Mouse (Mus musculus) CH12.LX (cell line): ENCODE data around the gene Intu. TPM values are rescaled to one million over a fixed set of nuclear protein-coding genes. Genes with fewer than 3 reads are reported as not detected.

ENCODE experiments used
- DNase-seq: peaks from one replicate; pipeline ENCODE4 v3.0.0-alpha.2; 2013; ENCODE audit errors: extremely low read depth
- H3K27ac ChIP-seq: 2 replicates; pipeline ENCODE4 v1.5.1; 2012; ENCODE audit warnings: low read depth, mild to moderate bottlenecking, control low read depth, moderate library complexity; ENCODE audit not compliant: insufficient read depth
- H3K27me3 ChIP-seq: replicated peaks from 2 replicates; pipeline ENCODE3; 2012; ENCODE audit warnings: inconsistent platforms
- H3K36me3 ChIP-seq, 2 experiments: replicated peaks in 1 of 2; 2 replicates each; pipeline versions ENCODE3 to v1.6.1; 2012; ENCODE audit warnings: inconsistent platforms in 1 of 2, low read length in 1 of 2, mild to moderate bottlenecking in 1 of 2, mixed read lengths in 1 of 2, moderate library complexity in 1 of 2; ENCODE audit not compliant: control insufficient read depth in 1 of 2, insufficient read depth in 1 of 2
- H3K4me1 ChIP-seq, 2 experiments: 2 replicates each; pipeline ENCODE4 v1.6.1; 2012; ENCODE audit warnings: inconsistent platforms in 1 of 2, moderate library complexity in 1 of 2; ENCODE audit not compliant: insufficient read depth in 2 of 2, control insufficient read depth in 1 of 2
- H3K4me2 ChIP-seq: 2 replicates; pipeline ENCODE4 v1.6.1; 2012; ENCODE audit warnings: low read depth, mild to moderate bottlenecking, control low read depth; ENCODE audit not compliant: poor library complexity, insufficient read depth, severe bottlenecking
- H3K4me3 ChIP-seq, 3 experiments: fragments of 150-350 bp in 1 of 3; sonication (generic) in 1 of 3; replicated peaks in 1 of 3; 2 replicates each; pipeline versions ENCODE3 to v1.5.1; 2011 to 2012; ENCODE audit warnings: low read depth in 2 of 3, low read length in 2 of 3, mild to moderate bottlenecking in 2 of 3, moderate library complexity in 2 of 3, control low read depth in 1 of 3, improper control_type of control experiment in 1 of 3, inconsistent platforms in 1 of 3, mixed read lengths in 1 of 3; ENCODE audit not compliant: poor library complexity in 1 of 3
- H3K79me2 ChIP-seq: replicated peaks from 2 replicates; pipeline ENCODE4 v1.6.1; 2012; ENCODE audit warnings: mild to moderate bottlenecking, moderate library complexity; ENCODE audit not compliant: control insufficient read depth, poor library complexity, insufficient read depth, severe bottlenecking; ENCODE audit errors: extremely low read depth
- H3K9ac ChIP-seq: 2 replicates; pipeline ENCODE4 v1.6.1; 2012; ENCODE audit warnings: low read depth, mild to moderate bottlenecking, control low read depth, moderate library complexity; ENCODE audit not compliant: insufficient read depth
- H3K9me3 ChIP-seq: replicated peaks from 2 replicates; pipeline ENCODE3; 2012; ENCODE audit warnings: low read length, inconsistent platforms, mixed read lengths
- CHD1 ChIP-seq: IDR thresholded peaks from 2 replicates; pipeline ENCODE4 v1.6.1; 2012; ENCODE audit warnings: low read depth, low read length, improper control_type of control experiment, inconsistent platforms
- CHD2 ChIP-seq: IDR thresholded peaks from 2 replicates; pipeline ENCODE4 v1.6.1; 2011; ENCODE audit warnings: low read length, improper control_type of control experiment
- E2F4 ChIP-seq: IDR thresholded peaks from 2 replicates; pipeline ENCODE4 v1.6.1; 2011; ENCODE audit warnings: low read depth, low read length, improper control_type of control experiment; ENCODE audit not compliant: insufficient replicate concordance
- ELF1 ChIP-seq: IDR thresholded peaks from 2 replicates; pipeline ENCODE4 v1.6.1; 2014; ENCODE audit warnings: low read depth, mild to moderate bottlenecking, inconsistent platforms, low read length, improper control_type of control experiment
- GABPA ChIP-seq: IDR thresholded peaks from 2 replicates; pipeline ENCODE4 v1.6.1; 2012; ENCODE audit warnings: low read depth, low read length, improper control_type of control experiment, inconsistent platforms; ENCODE audit not compliant: insufficient replicate concordance
- HCFC1 ChIP-seq: IDR thresholded peaks from 2 replicates; pipeline ENCODE4 v1.6.1; 2012; ENCODE audit warnings: low read depth, mild to moderate bottlenecking, inconsistent platforms, low read length, improper control_type of control experiment
- JUN ChIP-seq: IDR thresholded peaks from 2 replicates; pipeline ENCODE4 v1.6.1; 2011; ENCODE audit warnings: low read depth, mild to moderate bottlenecking, low read length, improper control_type of control experiment, moderate library complexity; ENCODE audit not compliant: insufficient read depth
- JUND ChIP-seq: conservative IDR thresholded peaks from 2 replicates; pipeline ENCODE4 v1.6.1; 2011; ENCODE audit warnings: low read depth, low read length, improper control_type of control experiment
- MAX ChIP-seq: IDR thresholded peaks from 2 replicates; pipeline ENCODE4 v1.6.1; 2011; ENCODE audit warnings: low read length, improper control_type of control experiment
- MAZ ChIP-seq: IDR thresholded peaks from 2 replicates; pipeline ENCODE4 v1.6.1; 2012; ENCODE audit warnings: low read depth, mild to moderate bottlenecking, inconsistent platforms, low read length, improper control_type of control experiment, moderate library complexity
- MEF2A ChIP-seq: IDR thresholded peaks from 2 replicates; pipeline ENCODE4 v1.6.1; 2014; ENCODE audit warnings: low read depth, mild to moderate bottlenecking, inconsistent platforms, low read length, improper control_type of control experiment, borderline replicate concordance
- MYC ChIP-seq: IDR thresholded peaks from 2 replicates; pipeline ENCODE4 v1.6.1; 2011; ENCODE audit warnings: low read depth, mild to moderate bottlenecking, improper control_type of control experiment, low read length
- NELFE ChIP-seq: IDR thresholded peaks from 2 replicates; pipeline ENCODE4 v1.6.1; 2011; ENCODE audit warnings: low read depth, low read length, improper control_type of control experiment
- NRF1 ChIP-seq: IDR thresholded peaks from 2 replicates; pipeline ENCODE4 v1.6.1; 2014; ENCODE audit warnings: low read depth, mild to moderate bottlenecking, inconsistent platforms, low read length, improper control_type of control experiment, moderate library complexity
- PAX5 ChIP-seq: IDR thresholded peaks from 2 replicates; pipeline ENCODE4 v1.6.1; 2012; ENCODE audit warnings: low read length, inconsistent platforms, mixed read lengths
- SIN3A ChIP-seq: IDR thresholded peaks from 2 replicates; pipeline ENCODE4 v1.6.1; 2012; ENCODE audit warnings: low read length, improper control_type of control experiment, inconsistent platforms
- SMC3 ChIP-seq: IDR thresholded peaks from 2 replicates; pipeline ENCODE4 v1.6.1; 2011; ENCODE audit warnings: low read depth, low read length, improper control_type of control experiment
- TBP ChIP-seq: conservative IDR thresholded peaks from 2 replicates; pipeline ENCODE4 v1.6.1; 2011; ENCODE audit warnings: low read depth, low read length, improper control_type of control experiment
- USF2 ChIP-seq: conservative IDR thresholded peaks from 2 replicates; pipeline ENCODE4 v1.6.1; 2011; ENCODE audit warnings: low read depth, low read length, improper control_type of control experiment
- dilution Hi-C: fragments of 300-500 bp; cut with MboI; formaldehyde crosslinking; loops from 2 replicates; pipeline ENCODE4 v1.14.3; 2020; ENCODE audit warnings: low sequenced_read_pairs; ENCODE audit not compliant: extremely low pct_unique_long_range_greater_than_20kb, extremely low pct_ligation_motif_present
- in situ Hi-C: fragments of 300-500 bp; cut with MboI; formaldehyde crosslinking; loops from 3 replicates; pipeline ENCODE4 v1.14.3; 2019; ENCODE audit warnings: low sequenced_read_pairs, low pct_ligation_motif_present, low pct_unique_long_range_greater_than_20kb, mixed read lengths
- polyA plus RNA-seq: library from polyadenylated mRNA; unstranded; fragments of >175 nt; gene quantifications from 2 replicates; pipeline ENCODE4 v1.2.1, GENCODE M21; 2012; ENCODE audit warnings: low read depth; ENCODE audit not compliant: insufficient read length
- total RNA-seq, 2 experiments: library from RNA; depleted of rRNA; stranded (reverse); fragments of 300-350 nt in 1 of 2; fragments of >200 nt in 1 of 2; gene quantifications; 2 replicates each; pipeline ENCODE4 v1.2.3; 2012 to 2014

Gene Intu
- total and polyA plus RNA-seq, 3 experiments: not detected

GRCm38 (mm10) chr3:40500157-40500808 is 30.8 kb upstream of the Intu start:
- Histone ChIP-seq H3K79me2 (no peaks in the 10 kb centered on the region), H3K9ac (no peak overlapping the region), H3K4me3 (no peak overlapping the region), H3K4me1 (no peaks in the 10 kb centered on the region; a peak in 1 of 4 replicates), H3K4me2 (no peak overlapping the region), H3K36me3 (no peaks in the 10 kb centered on the region), H3K9me3 (no peaks in the 10 kb centered on the region), H3K27ac (no peak overlapping the region), H3K27me3 (no peaks in the 10 kb centered on the region)
- DNase-seq: no peak
- in situ Hi-C loops: no loop called here
- dilution Hi-C loops: no loop called here
- TF ChIP-seq MAZ (no peak), CHD2 (no peak), CHD1 (no peak), ELF1 (no peak), JUN (no peak), NELFE (no peak), TBP (no peak), JUND (no peak), SIN3A (no peak), MEF2A (no peak)

- no peak overlapping the region for H3K4me2 ChIP-seq
- dilution Hi-C loops (no loop called here), in situ Hi-C loops (no loop called here)
- no peak for TF ChIP-seq MYC
- no peak for TF ChIP-seq HCFC1
- TF ChIP-seq JUND: no peak
- TF ChIP-seq GABPA: no peak
- TF ChIP-seq JUN: no peak
- no peak for TF ChIP-seq ELF1
- TF ChIP-seq PAX5: no peak
- TF ChIP-seq E2F4: no peak
- TF ChIP-seq CHD2: no peak
- no peak for TF ChIP-seq NRF1
- no peak for TF ChIP-seq MAX
- no peak for TF ChIP-seq TBP
- no peak for TF ChIP-seq CHD1
- TF ChIP-seq MAZ: no peak
- no peak for TF ChIP-seq SMC3
- TF ChIP-seq USF2: no peak
- no peaks in the 10 kb centered on the region for H3K27me3 ChIP-seq
- no peak for DNase-seq
- no peak overlapping the region for H3K4me3 ChIP-seq
- H3K27ac ChIP-seq: no peak overlapping the region
- H3K9ac ChIP-seq: no peak overlapping the region
- H3K79me2 ChIP-seq: no peaks in the 10 kb centered on the region
- peaks cover 0 to 2% of the 10 kb centered on the region in 2 experiments; a peak in 1 of 4 replicates for H3K4me1 ChIP-seq
- H3K36me3 ChIP-seq: no peaks in the 10 kb centered on the region
- H3K9me3 ChIP-seq: no peaks in the 10 kb centered on the region
Observed at GRCm38 (mm10) chr3:40504377-40504776, 26.7 kb upstream of the Intu start.
